Mouse (Mus musculus) adrenal gland, postnatal 36 days (tissue): ENCODE measurements at regions not wholly inside any gene's neighbourhood (a gene's known extent, or its start where the extent isn't known, plus 50 kb on each side); places are given as distances from the start of the nearest gene placed in this dataset.
A peak's percentile ranks its signal among the peaks of the same experiment; 100 is the strongest.

Experiments
- DNase-seq, 2 experiments: peaks; one replicate each; pipeline ENCODE4 v3.0.0; 2021; ENCODE audit warnings: mixed read lengths in 1 of 2

DNA sequence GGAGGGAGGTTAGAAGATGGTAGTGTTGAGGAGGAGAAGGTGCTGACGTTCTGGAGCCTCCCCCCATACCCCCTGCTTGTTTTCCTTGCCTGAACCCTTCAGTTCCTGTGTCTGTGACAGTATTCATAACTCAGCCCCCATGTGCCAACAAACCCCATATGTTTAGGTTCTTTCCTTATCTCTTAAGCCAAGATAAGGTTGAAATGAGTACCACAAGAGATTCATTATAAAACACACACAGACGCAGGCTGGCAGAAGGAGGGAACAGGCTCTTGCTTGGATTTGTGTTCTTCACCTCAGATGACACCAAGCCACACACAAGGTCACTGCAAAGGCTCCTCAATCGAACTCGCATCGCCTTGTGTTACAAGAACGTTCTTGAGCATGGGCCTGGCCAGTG lies 162.9 kb upstream of the Arid2 start:
- DNase-seq, result no peak

- DNase-seq, result no peak
These were observed 157.6 kb upstream of the Arid2 start for GRCm38 (mm10) chr15:96129699-96130098.

DNA sequence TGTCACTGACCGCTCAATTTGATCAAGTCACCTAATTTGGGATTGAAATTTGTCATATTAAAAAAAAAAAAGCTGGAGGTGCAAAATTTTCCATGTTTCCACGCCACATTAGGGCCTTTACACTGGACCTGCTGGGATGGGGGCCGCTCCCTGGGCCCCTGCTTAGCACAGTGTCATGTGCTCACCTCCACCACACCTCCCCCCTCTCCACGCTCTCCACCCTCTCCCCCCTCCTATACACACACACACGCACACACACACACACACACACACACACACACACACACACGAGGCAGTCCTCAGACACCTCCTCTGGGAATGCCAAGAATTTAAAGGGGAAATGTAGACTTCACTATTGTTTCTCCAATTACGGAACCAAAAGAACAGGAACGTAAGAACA lies 156.8 kb upstream of the Arid2 start:
- DNase-seq, result no peak

- DNase-seq, result no peak
These were observed 155.7 kb upstream of the Arid2 start for GRCm38 (mm10) chr15:96131582-96132091.

GRCm38 (mm10) chr15:96132636-96133035 lies 154.7 kb upstream of the Arid2 start:
- DNase-seq, result peak; percentile 1 to 14

DNA sequence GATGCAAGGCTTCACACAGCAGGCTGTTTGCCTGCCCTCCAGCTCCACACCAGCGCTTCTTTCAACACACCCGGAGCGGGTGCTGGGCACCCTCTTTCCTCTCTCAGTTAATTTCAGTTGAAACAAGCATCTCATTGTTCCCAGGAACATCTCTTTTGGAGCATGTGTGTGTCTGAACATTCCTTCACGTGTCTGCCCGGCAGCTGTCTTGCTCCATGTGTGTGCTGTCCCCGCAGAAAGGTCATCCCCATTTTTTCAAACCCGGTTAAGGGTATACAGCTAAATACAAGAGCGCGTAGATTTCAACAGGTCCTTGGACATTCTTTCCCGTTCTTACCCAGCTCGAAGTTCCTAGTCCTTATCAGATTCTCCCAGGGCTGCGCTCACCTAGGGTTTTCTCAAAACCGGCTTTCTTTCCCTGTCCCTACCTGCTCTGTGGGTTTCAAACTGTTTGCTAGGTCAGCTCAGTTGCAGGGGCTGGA lies 152.0 kb upstream of the Arid2 start:
- no peak for DNase-seq

- no peak for DNase-seq
These were observed 151.5 kb upstream of the Arid2 start for GRCm38 (mm10) chr15:96135816-96136215.

- DNase-seq, result no peak
These were observed 149.8 kb upstream of the Arid2 start for GRCm38 (mm10) chr15:96137534-96137933.

DNA sequence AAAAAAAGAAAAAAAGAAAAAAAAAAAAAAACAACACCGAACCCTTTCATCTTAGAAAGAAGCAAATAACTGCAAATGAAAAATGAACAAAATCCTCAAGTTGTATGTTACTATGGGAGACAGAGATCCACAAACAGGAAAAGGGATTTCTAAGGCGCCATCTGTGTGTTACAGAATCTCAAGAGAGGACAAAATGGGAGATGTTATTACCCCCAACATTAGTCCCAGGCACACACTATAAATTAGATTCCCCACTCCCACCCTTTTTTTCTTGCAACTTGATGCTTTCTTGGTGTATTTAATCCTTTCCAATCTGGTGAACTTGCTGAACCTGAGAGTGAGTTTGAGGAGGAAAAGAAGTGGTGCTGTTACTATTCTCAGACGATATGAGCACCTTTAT lies 149.4 kb upstream of the Arid2 start:
- DNase-seq, result no peak

DNA sequence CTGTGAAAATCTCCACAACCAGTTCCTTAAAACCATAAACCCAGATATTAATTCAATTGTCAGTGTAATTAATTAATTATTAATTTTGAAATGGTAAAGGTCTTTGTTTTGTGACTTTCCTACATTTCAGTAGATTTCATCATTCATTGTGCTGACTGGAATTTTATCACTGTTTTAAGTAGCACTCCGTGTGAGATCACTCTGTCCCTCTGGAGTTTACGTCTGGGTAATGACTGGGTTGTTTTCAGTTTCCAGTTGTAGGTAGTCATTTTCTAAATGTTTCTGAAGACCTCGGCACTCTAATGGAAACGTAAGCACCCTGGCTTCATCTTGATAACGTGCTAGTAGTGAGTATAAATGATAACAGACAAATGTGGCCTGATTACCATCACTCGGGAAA lies 133.8 kb upstream of the Arid2 start:
- no peak for DNase-seq

GRCm38 (mm10) chr15:96158321-96158720 lies 129.0 kb upstream of the Arid2 start:
- no peak for DNase-seq

DNA sequence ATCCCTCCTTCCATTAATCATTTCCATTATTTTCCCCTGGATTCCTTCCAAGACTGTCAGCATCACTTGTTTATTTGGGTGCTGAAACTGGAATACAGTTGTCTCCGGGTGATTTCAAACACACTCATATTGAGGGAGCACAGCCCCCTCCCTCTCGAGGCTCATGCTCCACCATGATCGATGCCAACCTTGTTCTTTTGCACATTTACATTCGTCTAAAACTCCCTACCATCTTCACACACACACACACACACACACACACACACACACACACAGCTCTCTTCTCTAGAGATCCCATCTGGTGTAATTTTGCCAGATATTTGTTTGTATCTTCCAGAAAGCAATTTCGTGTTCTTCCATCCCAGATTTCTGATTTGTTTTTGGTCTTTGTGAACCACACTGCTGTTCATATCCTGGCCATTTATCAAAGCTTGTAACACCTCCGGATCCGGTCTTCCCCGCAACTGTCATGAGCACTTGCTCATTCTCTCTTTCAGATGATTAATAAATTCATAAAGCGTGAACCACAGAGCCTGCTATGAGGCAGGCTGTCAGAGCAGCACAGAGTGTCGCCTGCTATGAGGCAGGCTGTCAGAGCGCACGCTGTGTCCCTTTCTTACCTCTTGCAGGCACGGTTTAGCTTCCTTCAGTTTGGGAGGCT lies 122.4 kb upstream of the Arid2 start:
- DNase-seq, result no peak

DNA sequence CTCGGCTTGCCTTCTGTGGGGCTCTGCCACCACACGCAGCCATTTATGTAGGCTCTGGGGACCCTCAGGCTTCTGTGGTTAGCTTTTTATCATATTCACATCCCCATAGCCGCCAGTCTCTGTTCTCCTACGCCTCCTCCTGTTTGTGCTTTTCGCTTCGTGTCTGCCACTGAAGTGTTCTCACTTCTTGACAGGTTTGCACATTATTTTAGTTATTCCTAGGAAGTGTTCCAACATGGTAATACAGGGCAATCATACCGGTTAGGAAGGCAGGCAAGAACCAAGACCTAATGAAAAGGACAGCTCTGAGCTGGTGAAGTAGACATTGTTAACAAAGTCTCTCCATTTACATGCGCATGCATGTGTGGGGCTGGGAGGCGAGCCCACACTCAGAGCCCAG lies 120.1 kb upstream of the Arid2 start:
- no peak for DNase-seq

GRCm38 (mm10) chr15:96169726-96170467 lies 117.4 kb upstream of the Arid2 start:
- DNase-seq, result no peak

- DNase-seq, result no peak
These were observed 116.1 kb upstream of the Arid2 start for GRCm38 (mm10) chr15:96170986-96171769.

DNA sequence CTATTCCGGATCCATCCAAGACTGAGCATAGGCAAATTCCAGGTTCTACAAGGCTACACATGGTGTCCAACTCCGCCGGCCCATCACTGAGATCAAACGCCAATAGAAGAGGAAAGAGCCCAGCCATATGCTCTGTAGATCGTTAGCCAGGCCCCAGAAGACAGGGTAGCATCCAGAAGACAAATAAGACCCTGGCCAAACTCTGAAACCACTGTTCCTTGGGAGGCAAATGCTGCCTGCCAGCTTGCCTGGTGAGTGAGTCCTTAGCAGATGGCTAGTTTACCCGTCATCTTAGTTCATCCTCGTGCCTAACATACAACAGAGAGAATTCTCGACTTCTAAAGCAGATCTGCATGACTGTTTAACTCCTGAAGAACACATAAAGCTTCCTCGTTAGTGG lies 109.4 kb upstream of the Arid2 start:
- no peak for DNase-seq

GRCm38 (mm10) chr15:96178374-96179109 lies 108.8 kb upstream of the Arid2 start:
- DNase-seq, result no peak

DNA sequence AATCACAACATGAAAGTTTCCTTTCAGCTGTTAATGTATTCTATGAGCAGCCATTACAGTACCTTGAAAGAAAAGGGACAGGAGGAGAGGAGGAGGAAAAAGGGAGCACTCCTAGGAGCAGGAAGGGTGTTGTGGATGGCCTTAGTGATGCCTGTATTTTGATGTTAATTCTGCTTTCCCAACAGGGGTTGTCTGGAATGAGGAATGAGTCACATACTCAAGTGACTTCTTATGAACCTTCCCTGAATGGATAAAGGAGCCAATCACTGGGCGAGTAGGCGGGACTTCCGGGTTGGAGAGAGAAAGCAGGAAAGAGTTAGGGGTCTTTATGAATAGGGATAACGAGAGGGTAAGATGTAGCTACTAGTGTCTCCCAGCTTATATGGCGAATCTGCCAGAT lies 107.8 kb upstream of the Arid2 start:
- no peak for DNase-seq

GRCm38 (mm10) chr15:96180036-96180435 lies 107.3 kb upstream of the Arid2 start:
- DNase-seq, result no peak

GRCm38 (mm10) chr15:96180977-96181376 lies 106.3 kb upstream of the Arid2 start:
- no peak for DNase-seq

- no peak for DNase-seq
These were observed 105.0 kb upstream of the Arid2 start for GRCm38 (mm10) chr15:96182313-96182712.

GRCm38 (mm10) chr15:96183069-96183468 lies 104.2 kb upstream of the Arid2 start:
- DNase-seq, result no peak
